8 mouse cellular contexts compared by ENCODE assay signal in the genomic region with DNA sequence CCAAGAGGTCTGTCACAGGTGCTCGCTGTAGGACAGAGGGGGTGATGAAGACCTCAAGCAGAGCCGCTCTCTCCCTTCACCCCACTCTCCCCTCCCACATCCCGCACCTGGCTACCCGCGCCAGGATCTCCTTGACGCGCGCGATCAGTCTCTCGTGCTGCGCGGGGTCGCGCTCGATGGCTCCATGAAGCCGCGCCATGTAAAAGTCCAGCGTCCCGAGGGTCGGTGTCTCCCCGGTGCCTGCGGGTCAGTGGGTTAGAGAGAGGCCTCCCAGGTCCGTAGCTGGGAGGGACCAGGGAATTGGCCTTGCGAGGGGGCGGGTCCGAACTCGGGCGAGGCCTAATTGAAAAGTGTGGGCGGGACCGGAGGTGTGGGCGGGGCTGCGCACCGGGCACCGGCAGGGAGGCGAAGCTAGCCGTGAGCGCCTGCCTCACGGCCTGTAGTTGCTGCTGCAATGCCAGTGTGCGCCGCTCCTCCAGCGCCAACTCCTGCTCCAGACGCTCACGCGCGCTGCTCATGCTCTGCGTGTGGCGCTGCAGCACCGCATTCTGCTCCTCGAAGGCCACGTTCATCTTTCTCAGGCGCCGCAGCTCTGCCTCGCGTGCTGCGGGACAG. TPM values are rescaled to one million over a fixed set of nuclear protein-coding genes. Genes with fewer than 3 reads are reported as not detected.
DNase-seq lines count a peak whose midpoint lies in the region; ATAC-seq and TF ChIP-seq lines count a peak whose summit lies in the region.

No protein-coding gene starts in this region.

- H3K9ac ChIP-seq in forebrain, postnatal 0 days: peak overlapping the region; percentile 44

- peak overlapping the region; percentile 63 for H3K4me2 ChIP-seq in forebrain, postnatal 0 days (ENCODE audit: low read depth)

- peak overlapping the region; percentile 73; the same call in 1 of the 2 replicates for H3K27ac ChIP-seq in heart, embryonic 10.5 days
- no peak overlapping the region for H3K27ac ChIP-seq in forebrain, postnatal 0 days (ENCODE audit: low read depth, low read length)

- H3K4me3 ChIP-seq in heart, embryonic 10.5 days: peak overlapping the region; percentile 54
- peak overlapping the region; percentile 32 for H3K4me3 ChIP-seq in forebrain, postnatal 0 days (ENCODE audit: low read depth, low read length)

- no peaks in the 10 kb centered on the region for H3K9me3 ChIP-seq in heart, embryonic 10.5 days
- H3K9me3 ChIP-seq in forebrain, postnatal 0 days (ENCODE audit: low read length): no peaks in the 10 kb centered on the region

- peaks cover 30% of the 10 kb centered on the region for H3K36me3 ChIP-seq in heart, embryonic 10.5 days
- no peaks in the 10 kb centered on the region for H3K36me3 ChIP-seq in forebrain, postnatal 0 days (ENCODE audit: insufficient read depth)

- peak; percentile 93 for DNase-seq in heart, embryonic 10.5 days (ENCODE audit: low spot score)
- no peak for DNase-seq in heart, adult 8-10 months (ENCODE audit: low spot score)
- peak; percentile 86 for DNase-seq in brain, adult 2 months (ENCODE audit: low read depth, low spot score)
- peak; percentile 86 for DNase-seq in forebrain, postnatal 0 days
- DNase-seq in kidney, postnatal 10 days: peak; percentile 88
- DNase-seq in lung, postnatal 25 days (ENCODE audit: low spot score): peak; percentile 72
- DNase-seq in right cerebral cortex, adult 18-20 months: peak; percentile 71
- DNase-seq in layer of hippocampus, adult 8-10 months (ENCODE audit: low spot score in 2 of 2): no peak

- 9% methylated on average over 55 of the region's 55 CpGs for WGBS in heart, embryonic 10.5 days
- WGBS in forebrain, postnatal 0 days: 8% methylated on average over 54 of the region's 55 CpGs

- peaks cover 56% of the 10 kb centered on the region for H3K27me3 ChIP-seq in heart, embryonic 10.5 days (ENCODE audit: insufficient read depth, poor library complexity, severe bottlenecking)
- peaks cover 30% of the 10 kb centered on the region for H3K27me3 ChIP-seq in forebrain, postnatal 0 days (ENCODE audit: insufficient read depth, low read length)

- ATAC-seq in forebrain, postnatal 0 days: peak; percentile 42

- peak; percentile 64 for TF ChIP-seq CTCF in forebrain, postnatal 0 days (IDR thresholded peaks at IDR 0.05; ENCODE audit: low read depth)

- peaks cover 52% of the 10 kb centered on the region for H3K4me1 ChIP-seq in heart, embryonic 10.5 days
- 0 out of 2 replicates have a peak, but pooled peaks cover 3% of the 10 kb centered on the region for H3K4me1 ChIP-seq in forebrain, postnatal 0 days (ENCODE audit: insufficient read depth)

RNA-seq across cellular contexts. Expression of gene Gipc3, which starts 3.5 kb away (rescaled TPM):
- polyA plus RNA-seq in heart, embryonic 10.5 days (2016; fragmentation: Nextera tagmentation; extraction: Ambion mirVana): not detected in 2 replicates
- 1 to 10 TPM; 4.1 to 6.6 (median 5.2) TPM for total RNA-seq in heart, adult 8-10 months (2022)
- total RNA-seq in forebrain, postnatal 0 days (2014; rRNA removed): 0.15 TPM in 1 of 2 replicates, not detected in the other
- not detected in 2 replicates for polyA plus RNA-seq in forebrain, postnatal 0 days (2015; fragmentation: Nextera tagmentation; extraction: Ambion mirVana)
- 1 to 10 TPM; 1.3 to 2.2 (median 1.7) TPM for total RNA-seq in layer of hippocampus, adult 8-10 months (2022)

RNA-seq across cellular contexts. Expression of gene Hmg20b, which starts 3.7 kb away (rescaled TPM):
- 100 and 109 TPM in 2 replicates for polyA plus RNA-seq in heart, embryonic 10.5 days (2016; fragmentation: Nextera tagmentation; extraction: Ambion mirVana)
- total RNA-seq in heart, adult 8-10 months (2022): 10 to 100 TPM; 52.4 to 61.2 (median 57.1) TPM
- 15.1 and 21.6 TPM in 2 replicates for total RNA-seq in forebrain, postnatal 0 days (2014; rRNA removed)
- 25.1 and 25.2 TPM in 2 replicates for polyA plus RNA-seq in forebrain, postnatal 0 days (2015; fragmentation: Nextera tagmentation; extraction: Ambion mirVana)
- 10 to 100 TPM; 32.5 to 37.1 (median 32.9) TPM for total RNA-seq in layer of hippocampus, adult 8-10 months (2022)

RNA-seq across cellular contexts. Expression of gene Mfsd12, which starts 10.7 kb away (rescaled TPM):
- polyA plus RNA-seq in heart, embryonic 10.5 days (2016; fragmentation: Nextera tagmentation; extraction: Ambion mirVana): 10.3 and 12.8 TPM in 2 replicates
- 10 to 100 TPM in 1 of 4 experiments, 1 to 10 TPM in 3; 9.2 to 11.4 (median 9.8) TPM for total RNA-seq in heart, adult 8-10 months (2022)
- total RNA-seq in forebrain, postnatal 0 days (2014; rRNA removed): 19.8 and 23.4 TPM in 2 replicates
- polyA plus RNA-seq in forebrain, postnatal 0 days (2015; fragmentation: Nextera tagmentation; extraction: Ambion mirVana): 10.1 TPM in 2 replicates
- total RNA-seq in layer of hippocampus, adult 8-10 months (2022): 10 to 100 TPM; 40.7 to 46.7 (median 43.6) TPM

RNA-seq across cellular contexts. Expression of gene Tbxa2r, which starts 18.0 kb away (rescaled TPM):
- polyA plus RNA-seq in heart, embryonic 10.5 days (2016; fragmentation: Nextera tagmentation; extraction: Ambion mirVana): 10.8 and 15.6 TPM in 2 replicates
- total RNA-seq in heart, adult 8-10 months (2022): 1 to 10 TPM; 2.7 to 5.4 (median 3.5) TPM
- total RNA-seq in forebrain, postnatal 0 days (2014; rRNA removed): 2.4 and 3.9 TPM in 2 replicates
- polyA plus RNA-seq in forebrain, postnatal 0 days (2015; fragmentation: Nextera tagmentation; extraction: Ambion mirVana): 3.3 and 3.4 TPM in 2 replicates
- 1 to 10 TPM; 1.1 to 1.4 (median 1.4) TPM for total RNA-seq in layer of hippocampus, adult 8-10 months (2022)

RNA-seq across cellular contexts. Expression of gene 4930404N11Rik, which starts 19.1 kb away (rescaled TPM):
- polyA plus RNA-seq in heart, embryonic 10.5 days (2016; fragmentation: Nextera tagmentation; extraction: Ambion mirVana): 1.1 and 1.4 TPM in 2 replicates
- under 1 TPM in 2 of 4 experiments, not detected in 2; 0.29 to 0.66 TPM for total RNA-seq in heart, adult 8-10 months (2022)
- not detected in 2 replicates for total RNA-seq in forebrain, postnatal 0 days (2014; rRNA removed)
- polyA plus RNA-seq in forebrain, postnatal 0 days (2015; fragmentation: Nextera tagmentation; extraction: Ambion mirVana): 0.16 and 0.20 TPM in 2 replicates
- total RNA-seq in layer of hippocampus, adult 8-10 months (2022): 1 to 10 TPM; 1.0 to 3.2 (median 1.4) TPM

Comparison
In these comparisons a context has a peak if more than half of its experiments do, and no peak if none do; other contexts are left out.
1. DNase-seq: peak in heart, embryonic 10.5 days (single experiment), brain, adult 2 months (single experiment), forebrain, postnatal 0 days (single experiment), kidney, postnatal 10 days (single experiment), lung, postnatal 25 days (single experiment) and right cerebral cortex, adult 18-20 months (single experiment); none in heart, adult 8-10 months (single experiment) and layer of hippocampus, adult 8-10 months (0 of 2).